Mouse (Mus musculus) bone marrow macrophage, adult 2 months (primary cell): ENCODE measurements at regions not wholly inside any gene's neighbourhood (a gene's known extent, or its start where the extent isn't known, plus 50 kb on each side); places are given as distances from the start of the nearest gene placed in this dataset.

Source experiments
- CTCF ChIP-seq: IDR thresholded peaks from 2 replicates; pipeline ENCODE4 v1.5.1; 2012; ENCODE audit warnings: low read depth, mild to moderate bottlenecking, low read length, moderate library complexity
- POLR2A ChIP-seq: IDR thresholded peaks from 2 replicates; pipeline ENCODE4 v1.6.1; 2012; ENCODE audit warnings: mild to moderate bottlenecking, low read depth, low read length, borderline replicate concordance

DNA sequence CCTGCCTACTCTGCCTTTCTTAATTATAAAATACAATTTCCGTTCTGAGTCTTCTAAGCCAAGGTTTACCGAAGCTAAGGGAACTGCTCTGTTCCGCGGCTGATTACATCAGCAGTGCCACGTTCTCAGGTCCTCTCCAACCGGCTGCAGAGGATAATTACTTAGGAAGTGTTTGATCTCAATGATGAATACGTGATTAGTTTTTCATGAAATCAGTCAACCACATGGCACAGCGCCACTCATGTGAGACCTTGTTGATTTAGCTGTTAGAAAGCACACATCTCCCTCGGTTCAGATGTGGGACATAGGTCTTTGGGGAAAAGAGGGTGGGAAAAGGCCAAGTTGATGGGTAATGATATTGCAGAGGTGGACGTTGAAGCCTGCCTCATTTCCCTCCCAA, 141.7 kb downstream of the Pou4f1 start:
- TF ChIP-seq CTCF (no peak), POLR2A (no peak)
